Mouse (Mus musculus) heart, postnatal 14 days (tissue): ENCODE measurements around the gene Styx. TPM values are rescaled to one million over a fixed set of nuclear protein-coding genes. Genes with fewer than 3 reads are reported as not detected.
"Not testable (repeated sequence)": the region's sequence is repeated elsewhere in the genome, so short reads cannot be mapped to it uniquely, and the experiment has no call there.

Experiments
- DNase-seq, 2 experiments: peaks; one replicate each; pipeline ENCODE4 v3.0.0; 2021 to 2022
- intact Hi-C: fragments of 180-260 bp; cut with DNase I; formaldehyde crosslinking; loops from one replicate; pipeline ENCODE4 v1.15.1; 2025
- total RNA-seq, 2 experiments: library from RNA; stranded (reverse); gene quantifications; 2 replicates each; pipeline ENCODE4 v1.2.3; 2021

The Styx gene
- total RNA-seq, 2 experiments from 2014 or later, result 32.1 to 34.9 TPM

- intact Hi-C loops, result no loop called here
- peak; percentile 94 for DNase-seq
Observed at GRCm38 (mm10) chr14:45329589-45330181, 21.2 kb upstream of the Styx start, which contains the start of gene Psmc6. TSS of gene Psmc6 (plus strand) at chr14:45329788.

GRCm38 (mm10) chr14:45364211-45365195, 13.6 kb downstream of the Styx start:
- DNase-seq, result peak; percentile 45 to 76

GRCm38 (mm10) chr14:45365196-45365587, 14.3 kb downstream of the Styx start:
- intact Hi-C loops, result no loop called here
- no peak for DNase-seq

More at GRCm38 (mm10) chr14:45364211-45365195, 13.6 kb downstream of the Styx start:
- intact Hi-C loops, result no loop called here

- intact Hi-C loops, result no loop called here
- no peak for DNase-seq
Observed at GRCm38 (mm10) chr14:45378771-45379170, 27.9 kb downstream of the Styx start.

GRCm38 (mm10) chr14:45380756-45381155, 29.9 kb downstream of the Styx start:
- intact Hi-C loops, result no loop called here
- DNase-seq, result no peak

GRCm38 (mm10) chr14:45382912-45383311, 32.0 kb downstream of the Styx start:
- intact Hi-C loops, result no loop called here
- no peak for DNase-seq

- intact Hi-C loops, result no loop called here
- no peak for DNase-seq
Observed at GRCm38 (mm10) chr14:45385596-45385995, 34.7 kb downstream of the Styx start.

GRCm38 (mm10) chr14:45387480-45387879, 36.6 kb downstream of the Styx start:
- intact Hi-C loops, result no loop called here
- DNase-seq, result no peak

- peak; percentile 93 to 94 for DNase-seq
- intact Hi-C loops, result no loop called here
Observed at GRCm38 (mm10) chr14:45388345-45389181, 37.7 kb downstream of the Styx start.

GRCm38 (mm10) chr14:45389194-45389593, 38.3 kb downstream of the Styx start:
- intact Hi-C loops, result no loop called here
- no peak for DNase-seq

GRCm38 (mm10) chr14:45399836-45400235, 48.9 kb downstream of the Styx start:
- intact Hi-C loops, result no loop called here
- DNase-seq, result no peak

- intact Hi-C loops, result no loop called here
- no peak for DNase-seq
Observed at GRCm38 (mm10) chr14:45403651-45404050, 52.8 kb downstream of the Styx start.

- DNase-seq, intact Hi-C loops: not testable (repeated sequence)
Observed at GRCm38 (mm10) chr14:45404813-45405212, 53.9 kb downstream of the Styx start, which contains the start of gene Gnpnat1. TSS of gene Gnpnat1 (minus strand) at chr14:45404913.

GRCm38 (mm10) chr14:45416265-45416664, 65.4 kb downstream of the Styx start:
- intact Hi-C loops, result no loop called here
- no peak for DNase-seq

- DNase-seq, result no peak
- intact Hi-C loops, result no loop called here
Observed at GRCm38 (mm10) chr14:45418553-45418952, 67.7 kb downstream of the Styx start.

GRCm38 (mm10) chr14:45419323-45419722, 68.4 kb downstream of the Styx start:
- intact Hi-C loops, result no loop called here
- DNase-seq, result no peak

GRCm38 (mm10) chr14:45422371-45422770, 71.5 kb downstream of the Styx start:
- no peak for DNase-seq
- intact Hi-C loops, result loop anchor here (2.0 to 5.0 kb wide), 3 partner anchors 178 to 350 kb away; no protein-coding TSS in a partner anchor

GRCm38 (mm10) chr14:45423220-45423619, 72.3 kb downstream of the Styx start:
- peak in 1 of 2 experiments; percentile 57 for DNase-seq
- intact Hi-C loops, result loop anchor here (1.0 to 5.0 kb wide), 4 partner anchors 117 to 350 kb away; no protein-coding TSS in a partner anchor

- intact Hi-C loops, result no loop called here
Observed at GRCm38 (mm10) chr14:45430066-45430842, 79.4 kb downstream of the Styx start.

GRCm38 (mm10) chr14:45432003-45432402, 81.1 kb downstream of the Styx start:
- intact Hi-C loops, result no loop called here
- no peak for DNase-seq

More at GRCm38 (mm10) chr14:45430066-45430842, 79.4 kb downstream of the Styx start:
- no peak for DNase-seq
